Mouse (Mus musculus) common myeloid progenitor, adult 5-6 weeks (primary cell): ENCODE data around the gene Repin1. TPM values are rescaled to one million over a fixed set of nuclear protein-coding genes. Genes with fewer than 3 reads are reported as not detected.

Experiments
- total RNA-seq: library from RNA; stranded (forward); fragments of 200-1000, 187-1606 nt; gene quantifications from 2 replicates; pipeline ENCODE4 v1.2.3, GENCODE M21; 2017

The Repin1 gene
- total RNA-seq, 1 experiment from 2014 or later: 23.1 TPM

Other genes with a start within 250 kb of the Repin1 start
- gene Krba1, start 198.3 kb upstream of the Repin1 start, total RNA-seq: 4.8 and 6.6 TPM in 2 replicates
- 1.8 and 2.8 TPM in 2 replicates for gene Zfp467, start 148.1 kb upstream of the Repin1 start, total RNA-seq
- not detected in 2 replicates for gene Sspo, start 145.7 kb upstream of the Repin1 start, total RNA-seq
- gene Atp6v0e2, start 56.3 kb upstream of the Repin1 start, total RNA-seq: 2.1 TPM in 1 of 2 replicates, not detected in the other
- gene Lrrc61, start 39.1 kb upstream of the Repin1 start, total RNA-seq: 4.9 and 5.6 TPM in 2 replicates
- gene Rarres2, start 21.1 kb upstream of the Repin1 start, total RNA-seq: not detected in 2 replicates
- gene Gm45021, start 4.3 kb upstream of the Repin1 start, total RNA-seq: not detected in 2 replicates
- not detected in 2 replicates for gene Gm44965, start 58 bp downstream of the Repin1 start, total RNA-seq
- 2.1 and 3.3 TPM in 2 replicates for gene Zfp775, start 8.2 kb downstream of the Repin1 start, total RNA-seq
- gene AI854703, start 32.9 kb downstream of the Repin1 start, total RNA-seq: 1.6 and 2.2 TPM in 2 replicates
- gene Gimap8, start 53.4 kb downstream of the Repin1 start, total RNA-seq: 3.7 TPM in 2 replicates
- gene Gimap9, start 82.2 kb downstream of the Repin1 start, total RNA-seq: 50.8 and 59.3 TPM in 2 replicates
- 1.8 and 7.3 TPM in 2 replicates for gene Gimap4, start 90.7 kb downstream of the Repin1 start, total RNA-seq
- gene Gimap6, start 114.3 kb downstream of the Repin1 start, total RNA-seq: 81.8 and 82.1 TPM in 2 replicates
- 35.9 and 66.8 TPM in 2 replicates for gene Gm28053, start 124.7 kb downstream of the Repin1 start, total RNA-seq
- gene Gimap7, start 124.7 kb downstream of the Repin1 start, total RNA-seq: 3.4 and 4.9 TPM in 2 replicates
- 38.7 and 51.3 TPM in 2 replicates for gene Gimap1, start 145.2 kb downstream of the Repin1 start, total RNA-seq
- gene Gimap5, start 152.3 kb downstream of the Repin1 start, total RNA-seq: 6.6 and 7.3 TPM in 2 replicates
- 0.34 and 0.69 TPM in 2 replicates for gene Gimap3, start 177.0 kb downstream of the Repin1 start, total RNA-seq
- gene Tmem176a, start 247.0 kb downstream of the Repin1 start, total RNA-seq: 33.7 and 54.6 TPM in 2 replicates
- gene Tmem176b, start 247.6 kb downstream of the Repin1 start, total RNA-seq: 137 and 148 TPM in 2 replicates